ENCODE assay signal across 8 mouse cellular contexts in genomic region chr19:55244791-55245231, GRCm38 (mm10). TPM values are rescaled to one million over a fixed set of nuclear protein-coding genes. Genes with fewer than 3 reads are reported as not detected.
DNase-seq lines count a peak whose midpoint lies in the region; ATAC-seq and TF ChIP-seq lines count a peak whose summit lies in the region.

No protein-coding gene starts in this region.

- H3K9me3 ChIP-seq in intestine, embryonic 14.5 days (ENCODE audit: control insufficient read depth, low read length), result no peaks in the 10 kb centered on the region

- peak overlapping the region; percentile 63 for H3K27ac ChIP-seq in gastrocnemius, adult 2 months
- no peak overlapping the region for H3K27ac ChIP-seq in intestine, embryonic 14.5 days (ENCODE audit: low read depth)

- H3K4me3 ChIP-seq in gastrocnemius, adult 2 months, result no peak overlapping the region
- no peak overlapping the region for H3K4me3 ChIP-seq in intestine, embryonic 14.5 days (ENCODE audit: low read depth, low read length)

- no peaks in the 10 kb centered on the region for H3K27me3 ChIP-seq in intestine, embryonic 14.5 days (replicated peaks; ENCODE audit: control insufficient read depth, insufficient read depth, low read length)

- DNase-seq in cerebellum, postnatal 25 days, result peak; percentile 12 to 27
- no peak for DNase-seq in cerebellum, adult 9-10 months
- DNase-seq in adrenal gland, adult 2 months, result peak; percentile 81
- DNase-seq in gastrocnemius, adult 2 months, result peak; percentile 55
- peak; percentile 57 for DNase-seq in intestine, embryonic 14.5 days (ENCODE audit: low spot score)
- peak; percentile 38 to 84 for DNase-seq in left cerebral cortex, postnatal 25 days (ENCODE audit: low spot score in 2 of 2)
- peak; percentile 26 for DNase-seq in mesoderm, embryonic 11.5 days (ENCODE audit: low read depth, low spot score)

- 21% methylated on average over 7 of the region's 7 CpGs for WGBS in intestine, embryonic 14.5 days

- ATAC-seq in intestine, embryonic 14.5 days (replicated peaks; ENCODE audit: low FRiP score, low TSS enrichment, low read depth), result 0 out of 2 replicates have a peak, but pooled peaks have one; percentile 50
- no peak for ATAC-seq in activated CD4-positive, CD25-positive, alpha-beta regulatory T cell, adult 4 months

- intact Hi-C loops in gastrocnemius, adult 2 months (cut with DNase I), result no loop called here
- intact Hi-C loops in left cerebral cortex, postnatal 25 days (cut with DNase I), result no loop called here

- H3K4me2 ChIP-seq in intestine, embryonic 14.5 days (ENCODE audit: low read length), result no peak overlapping the region

- H3K36me3 ChIP-seq in intestine, embryonic 14.5 days (ENCODE audit: control insufficient read depth, insufficient read depth, low read length), result no peaks in the 10 kb centered on the region

- peak; percentile 22; the same call in 1 of the 2 replicates for TF ChIP-seq CTCF in gastrocnemius, adult 2 months (IDR thresholded peaks at IDR 0.05)

- no peaks in the 10 kb centered on the region for H3K4me1 ChIP-seq in intestine, embryonic 14.5 days (replicated peaks; ENCODE audit: control insufficient read depth, insufficient read depth, low read length)

- H3K9ac ChIP-seq in intestine, embryonic 14.5 days (ENCODE audit: low read length), result no peak overlapping the region

RNA-seq across cellular contexts. Expression of gene Gucy2g, which starts 3.8 kb away (rescaled TPM):
- not detected for total RNA-seq in adrenal gland, adult 2 months (2021)
- polyA plus RNA-seq in adrenal gland, adult 2 months (2012; rRNA removed), result 0.03 TPM in 1 of 2 replicates, not detected in the other
- under 1 TPM; 0.15 to 0.39 TPM for total RNA-seq in gastrocnemius, adult 2 months (2021)
- not detected in 2 replicates for polyA plus RNA-seq in intestine, embryonic 14.5 days (2014; fragmentation: Nextera tagmentation; extraction: Ambion mirVana)
- total RNA-seq in left cerebral cortex, postnatal 25 days (2021), result 1 to 10 TPM; 2.8 to 3.2 TPM
- not detected for polyA plus RNA-seq in activated CD4-positive, CD25-positive, alpha-beta regulatory T cell, adult 4 months (2017; shearing (Covaris generic))

RNA-seq across cellular contexts. Expression of gene Acsl5, which starts 6.9 kb away (rescaled TPM):
- total RNA-seq in adrenal gland, adult 2 months (2021), result 100 to 1,000 TPM in 1 of 2 experiments, 10 to 100 TPM in 1; 86.1 to 324 TPM
- 7.4 and 10.4 TPM in 2 replicates for polyA plus RNA-seq in adrenal gland, adult 2 months (2012; rRNA removed)
- total RNA-seq in gastrocnemius, adult 2 months (2021), result 1 to 10 TPM; 2.9 to 6.3 TPM
- polyA plus RNA-seq in intestine, embryonic 14.5 days (2014; fragmentation: Nextera tagmentation; extraction: Ambion mirVana), result 86.5 and 93.2 TPM in 2 replicates
- 10 to 100 TPM; 42.9 to 47.9 TPM for total RNA-seq in left cerebral cortex, postnatal 25 days (2021)
- 10 to 100 TPM; 65.4 to 98.0 TPM for polyA plus RNA-seq in activated CD4-positive, CD25-positive, alpha-beta regulatory T cell, adult 4 months (2017; shearing (Covaris generic))

Comparison
In these comparisons a context has a peak if more than half of its experiments do, and no peak if none do; other contexts are left out.
1. RNA of gene Acsl5, which starts 6.9 kb away (total RNA-seq): 86.1 to 324 TPM in adrenal gland, adult 2 months and 42.9 to 47.9 TPM in left cerebral cortex, postnatal 25 days; 2.9 to 6.3 TPM in gastrocnemius, adult 2 months; every median in the first group is over 4 times any median in the second.